Mouse (Mus musculus) hindbrain, postnatal 0 days (tissue): ENCODE data around the gene Foxf2. TPM values are rescaled to one million over a fixed set of nuclear protein-coding genes. Genes with fewer than 3 reads are reported as not detected.

Experiments
- ATAC-seq: fragments of 200-750 bp; cut with Nextera tagmentation; 2 replicates; pipeline ENCODE4 v1.8.0; 2017; ENCODE audit warnings: mild to moderate bottlenecking, moderate TSS enrichment, moderate library complexity
- DNase-seq: peaks from one replicate; pipeline ENCODE4 v3.0.0-alpha.2; 2015; ENCODE audit warnings: low spot score
- H3K27ac ChIP-seq: fragments of 300-500 bp; sonication (generic); 2 replicates; pipeline ENCODE4 v1.5.1; 2014; ENCODE audit warnings: mild to moderate bottlenecking
- H3K27me3 ChIP-seq: fragments of 300-500 bp; sonication (generic); 2 replicates; pipeline ENCODE4 v1.6.1; 2014; ENCODE audit warnings: low read length, mixed read lengths; ENCODE audit not compliant: insufficient read depth
- H3K36me3 ChIP-seq: fragments of 300-500 bp; sonication (generic); 2 replicates; pipeline ENCODE4 v1.6.1; 2014; ENCODE audit warnings: low read length, mixed read lengths; ENCODE audit not compliant: insufficient read depth
- H3K4me1 ChIP-seq: fragments of 300-500 bp; sonication (generic); 2 replicates; pipeline ENCODE4 v1.6.1; 2014; ENCODE audit warnings: antibody characterized with exemption, low read length, mixed read lengths; ENCODE audit not compliant: insufficient read depth
- H3K4me2 ChIP-seq: fragments of 300-500 bp; sonication (generic); 2 replicates; pipeline ENCODE4 v1.6.1; 2014; ENCODE audit warnings: low read depth, mild to moderate bottlenecking, low read length, moderate library complexity, mixed read lengths
- H3K4me3 ChIP-seq: fragments of 300-500 bp; sonication (generic); 2 replicates; pipeline ENCODE4 v1.5.1; 2014; ENCODE audit warnings: low read length
- H3K9ac ChIP-seq: fragments of 300-500 bp; sonication (generic); replicated peaks from 2 replicates; pipeline ENCODE4 v1.6.1; 2014; ENCODE audit warnings: mild to moderate bottlenecking, low read length, moderate library complexity, mixed read lengths
- H3K9me3 ChIP-seq: fragments of 300-500 bp; sonication (generic); 2 replicates; pipeline ENCODE4 v1.6.1; 2016; ENCODE audit warnings: low read length, mixed read lengths
- CTCF ChIP-seq: IDR thresholded peaks from 2 replicates; pipeline ENCODE4 v1.5.1; 2016; ENCODE audit warnings: antibody characterized with exemption, control low read depth, low read depth
- WGBS: fragments of 180-500 bp; shearing (Covaris S2); extraction: QIAGEN DNeasy Blood & Tissue Kit; methylation state at CpG from one replicate; pipeline ENCODE4 v1.1.7; 2014; 5-methylcytosine and 5-hydroxymethylcytosine counted together
- polyA plus RNA-seq: library from polyadenylated mRNA; unstranded; fragments of >200 nt; fragmentation: Nextera tagmentation; extraction: Ambion mirVana; gene quantifications from 2 replicates; pipeline ENCODE4 v1.2.1, GENCODE M21; 2015
- total RNA-seq: library from RNA; depleted of rRNA; stranded (reverse); fragments of >200 nt; gene quantifications from 2 replicates; pipeline ENCODE4 v1.2.3, GENCODE M21; 2014

Foxf2 gene
- total and polyA plus RNA-seq, 2 experiments from 2014 or later: 5.5 to 6.0 TPM

- ATAC-seq: no peak
- no peak for DNase-seq
- no peaks in the 10 kb centered on the region for H3K36me3 ChIP-seq
- H3K9me3 ChIP-seq: no peaks in the 10 kb centered on the region
- H3K9ac ChIP-seq: no peak overlapping the region
- no peak overlapping the region for H3K27ac ChIP-seq
- peaks cover 98% of the 10 kb centered on the region for H3K27me3 ChIP-seq
- no peaks in the 10 kb centered on the region for H3K4me1 ChIP-seq
- 2% methylated on average over 33 of the region's 33 CpGs for WGBS
- peak overlapping the region; percentile 23 for H3K4me2 ChIP-seq
- H3K4me3 ChIP-seq: 0 out of 2 replicates have a peak overlapping the region, but pooled peaks have one; percentile 7
- TF ChIP-seq CTCF: no peak
These were observed 5.7 kb upstream of the Foxf2 start for GRCm38 (mm10) chr13:31619826-31620498.

- no peaks in the 10 kb centered on the region for H3K4me1 ChIP-seq
- no peak overlapping the region for H3K9ac ChIP-seq
- H3K27me3 ChIP-seq: peaks cover 95% of the 10 kb centered on the region
- WGBS: 1% methylated on average over 10 of the region's 10 CpGs
- no peak for DNase-seq
- H3K27ac ChIP-seq: no peak overlapping the region
- 0 out of 2 replicates have a peak overlapping the region, but pooled peaks have one; percentile 7 for H3K4me3 ChIP-seq
- no peak for ATAC-seq
- no peaks in the 10 kb centered on the region for H3K9me3 ChIP-seq
- H3K4me2 ChIP-seq: peak overlapping the region; percentile 23; the same call in 1 of the 2 replicates
- H3K36me3 ChIP-seq: no peaks in the 10 kb centered on the region
- TF ChIP-seq CTCF: no peak
These were observed 5.1 kb upstream of the Foxf2 start for GRCm38 (mm10) chr13:31620499-31620847.

GRCm38 (mm10) chr13:31620937-31621336, 4.7 kb upstream of the Foxf2 start:
- Histone ChIP-seq H3K36me3 (no peaks in the 10 kb centered on the region), H3K4me3 (no peak overlapping the region), H3K9me3 (no peaks in the 10 kb centered on the region), H3K4me1 (0 out of 2 replicates have a peak, but pooled peaks cover 3% of the 10 kb centered on the region), H3K4me2 (no peak overlapping the region), H3K27ac (no peak overlapping the region), H3K27me3 (peaks cover 91% of the 10 kb centered on the region), H3K9ac (no peak overlapping the region)
- TF ChIP-seq CTCF: no peak
- DNase-seq (no peak), ATAC-seq (no peak)
- 6% methylated on average over 4 of the region's 4 CpGs for WGBS

- Histone ChIP-seq H3K4me1 (0 out of 2 replicates have a peak, but pooled peaks cover 9% of the 10 kb centered on the region), H3K36me3 (no peaks in the 10 kb centered on the region), H3K27me3 (peaks cover 87% of the 10 kb centered on the region), H3K9me3 (no peaks in the 10 kb centered on the region), H3K27ac (no peak overlapping the region), H3K4me3 (no peak overlapping the region), H3K9ac (no peak overlapping the region), H3K4me2 (no peak overlapping the region)
- ATAC-seq (no peak), DNase-seq (no peak)
- TF ChIP-seq CTCF: no peak
- 8% methylated on average over 9 of the region's 9 CpGs for WGBS
These were observed 3.9 kb upstream of the Foxf2 start for GRCm38 (mm10) chr13:31621741-31622140.

GRCm38 (mm10) chr13:31622371-31622770, 3.2 kb upstream of the Foxf2 start:
- Histone ChIP-seq H3K9me3 (no peaks in the 10 kb centered on the region), H3K27me3 (peaks cover 87% of the 10 kb centered on the region), H3K4me2 (no peak overlapping the region), H3K27ac (no peak overlapping the region), H3K36me3 (no peaks in the 10 kb centered on the region), H3K9ac (no peak overlapping the region), H3K4me3 (no peak overlapping the region), H3K4me1 (0 out of 2 replicates have a peak, but pooled peaks cover 9% of the 10 kb centered on the region)
- TF ChIP-seq CTCF: no peak
- 8% methylated on average over 3 of the region's 3 CpGs for WGBS
- DNase-seq (no peak), ATAC-seq (no peak)

GRCm38 (mm10) chr13:31623291-31623690, 2.3 kb upstream of the Foxf2 start:
- DNase-seq (no peak), ATAC-seq (no peak)
- 3% methylated on average over 6 of the region's 6 CpGs for WGBS
- peaks cover 89% of the 10 kb centered on the region for H3K27me3 ChIP-seq
- H3K9ac ChIP-seq: no peak overlapping the region
- H3K4me1 ChIP-seq: 0 out of 2 replicates have a peak, but pooled peaks cover 9% of the 10 kb centered on the region
- no peak overlapping the region for H3K27ac ChIP-seq
- no peaks in the 10 kb centered on the region for H3K9me3 ChIP-seq
- no peak overlapping the region for H3K4me3 ChIP-seq
- H3K36me3 ChIP-seq: no peaks in the 10 kb centered on the region
- TF ChIP-seq CTCF: no peak
- no peak overlapping the region for H3K4me2 ChIP-seq
